Mouse (Mus musculus): ENCODE measurements around the gene Mthfd2l.

- no peak for TF ChIP-seq GATA1 (IDR thresholded peaks at IDR 0.05; ENCODE audit: borderline replicate concordance, low read length)
- TF ChIP-seq FLI1 (IDR thresholded peaks at IDR 0.05; ENCODE audit: low read length), result no peak
Observed at GRCm38 (mm10) chr5:91047987-91048386, 117.1 kb downstream of the Mthfd2l start.

Measured in megakaryocyte, embryonic 14.5 days (primary cell).